Mouse (Mus musculus) erythroblast, embryonic 14.5 days (primary cell): Measurements from ENCODE around the gene Lmx1b.

ENCODE experiments used
- GATA1 ChIP-seq: IDR thresholded peaks from 2 replicates; pipeline ENCODE4 v1.6.1; 2012; ENCODE audit warnings: low read length, inconsistent platforms, mixed read lengths
- TAL1 ChIP-seq: IDR thresholded peaks from 3 replicates; pipeline ENCODE4 v1.6.1; 2012; ENCODE audit warnings: low read length, inconsistent platforms, mixed read lengths

- TF ChIP-seq TAL1 (no peak), GATA1 (no peak)
Observed at GRCm38 (mm10) chr2:33569240-33569639, 71.1 kb downstream of the Lmx1b start.
